Mouse (Mus musculus): ENCODE measurements around the gene Hectd2.

GRCm38 (mm10) chr19:36645308-36645889 is 91.0 kb downstream of the Hectd2 start:
- no peak for TF ChIP-seq CTCF (IDR thresholded peaks at IDR 0.05; ENCODE audit: insufficient read depth, low read depth, low read length)
- TF ChIP-seq POLR2A (IDR thresholded peaks at IDR 0.05; ENCODE audit: insufficient read depth, low read depth, low read length), result no peak
